Mouse (Mus musculus) lung, adult 10 weeks (tissue): ENCODE results near the gene Pitpnm1. TPM values are rescaled to one million over a fixed set of nuclear protein-coding genes. Genes with fewer than 3 reads are reported as not detected.

Experiments used
- polyA plus RNA-seq: library from polyadenylated mRNA; stranded (reverse); fragments of 350-450 nt; fragmentation: Illumina TruSeq; extraction: RNeasy Lipid Tissue Mini Kit (QIAGEN cat#74804); gene quantifications from one replicate; pipeline ENCODE4 v1.2.3, GENCODE M21; 2014; ENCODE audit warnings: low read depth, low replicate concordance; ENCODE audit not compliant: insufficient read depth

The Pitpnm1 gene
- polyA plus RNA-seq = 24.1 TPM

DNA sequence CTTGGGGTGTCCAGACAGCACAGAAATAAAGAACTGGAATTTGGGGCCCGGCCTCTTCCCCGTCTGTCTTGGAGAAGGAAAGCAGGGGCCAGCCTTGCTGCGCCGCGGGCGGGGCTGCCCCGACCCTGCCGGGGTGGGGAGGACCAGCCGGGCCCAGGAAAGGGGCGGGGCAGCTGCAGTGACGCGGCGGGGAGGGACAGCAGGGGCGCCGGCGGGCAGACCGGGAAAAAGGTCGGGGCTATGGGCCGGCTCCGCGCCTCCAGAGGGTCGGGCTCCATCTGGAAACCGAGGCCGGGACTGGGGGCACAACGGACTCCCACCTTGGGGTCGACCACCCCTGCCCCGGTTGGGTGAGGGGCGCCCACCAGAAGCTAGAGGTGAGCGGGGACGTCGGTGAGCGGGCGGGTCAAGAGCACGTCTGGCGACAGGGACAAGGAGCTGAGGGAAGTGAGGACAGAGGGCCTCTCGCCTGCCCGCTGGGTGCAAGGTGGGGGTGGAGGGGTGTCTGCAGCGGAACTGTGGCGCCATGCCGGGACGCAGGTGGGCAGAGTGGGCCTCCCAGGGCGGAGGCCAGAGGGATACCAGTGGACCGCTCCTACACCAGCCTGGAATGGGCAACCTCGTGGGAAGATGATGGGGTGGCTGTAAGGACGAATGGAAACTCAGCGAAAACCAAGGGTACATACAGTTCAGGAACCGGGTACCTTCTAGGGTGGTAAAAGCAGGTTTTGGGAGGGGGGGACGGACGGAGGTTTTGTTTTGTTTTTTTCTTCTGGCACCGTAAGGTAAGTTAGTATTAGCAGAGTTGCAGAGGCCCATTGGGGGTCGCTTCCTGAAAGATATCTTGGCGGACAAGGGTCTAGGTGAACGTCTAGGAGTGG, at the start of gene Pitpnm1:
Gene Pitpnm1 (plus strand): TSS at position 162 of the 881 bp plus-strand sequence.

DNA sequence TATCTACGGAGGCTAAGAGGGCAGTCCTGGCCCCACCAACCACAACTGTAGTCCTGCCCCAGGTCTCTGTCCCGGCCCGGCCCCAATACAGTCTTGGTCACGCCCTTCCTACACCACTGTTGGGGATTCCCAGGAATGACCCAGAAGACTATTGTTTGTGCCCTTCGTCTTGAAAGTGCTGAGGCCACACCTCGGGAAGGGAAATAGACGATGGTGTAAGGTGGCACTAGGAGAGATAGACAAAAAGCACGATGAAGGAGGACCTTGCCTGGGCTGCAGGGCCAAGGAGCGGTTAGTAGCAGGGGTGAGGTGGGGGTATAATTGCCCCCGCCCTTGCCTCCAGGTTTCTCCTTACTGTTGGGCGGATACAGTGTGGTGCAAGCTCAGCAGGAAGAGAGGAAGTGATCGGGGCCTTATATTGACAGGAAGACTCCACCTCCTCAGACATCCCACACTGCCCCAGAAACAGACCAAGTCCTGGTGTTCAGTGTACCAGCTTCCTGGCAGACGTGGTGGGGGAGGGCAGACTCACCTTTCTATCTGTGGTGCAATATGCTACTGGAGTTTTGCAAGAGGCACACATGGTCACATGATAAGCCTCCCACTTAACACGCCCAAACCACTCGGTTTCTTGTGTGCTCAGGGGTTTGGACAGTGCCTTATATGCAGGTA, 40.6 kb upstream of the Pitpnm1 start, which contains the start of gene Gstp3:
Gene Gstp3 (minus strand): TSS at position 501 of the 672 bp plus-strand sequence.

DNA sequence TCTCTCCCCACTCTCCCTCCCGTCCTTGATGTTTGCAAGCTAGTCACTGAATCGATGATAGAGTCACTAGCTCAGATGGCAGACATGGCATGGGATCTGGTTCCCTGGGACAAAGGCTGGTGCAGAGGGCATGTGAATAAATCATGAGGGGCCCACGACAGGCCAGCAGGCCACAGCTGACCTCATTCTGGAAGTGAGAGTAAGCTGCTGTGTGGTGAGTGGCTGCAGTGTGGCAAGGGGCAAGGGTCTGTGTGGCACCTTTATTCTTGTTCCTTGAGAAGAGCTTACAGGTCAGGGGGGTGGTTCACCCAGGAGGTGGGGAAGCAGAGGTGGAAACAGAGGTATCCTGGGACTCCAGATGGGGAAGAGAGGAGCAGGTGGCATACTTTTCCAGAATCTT, 18.4 kb upstream of the Pitpnm1 start, which contains the start of gene Cabp2:
Gene Cabp2 (plus strand): TSS at position 185 of the 400 bp plus-strand sequence.

DNA sequence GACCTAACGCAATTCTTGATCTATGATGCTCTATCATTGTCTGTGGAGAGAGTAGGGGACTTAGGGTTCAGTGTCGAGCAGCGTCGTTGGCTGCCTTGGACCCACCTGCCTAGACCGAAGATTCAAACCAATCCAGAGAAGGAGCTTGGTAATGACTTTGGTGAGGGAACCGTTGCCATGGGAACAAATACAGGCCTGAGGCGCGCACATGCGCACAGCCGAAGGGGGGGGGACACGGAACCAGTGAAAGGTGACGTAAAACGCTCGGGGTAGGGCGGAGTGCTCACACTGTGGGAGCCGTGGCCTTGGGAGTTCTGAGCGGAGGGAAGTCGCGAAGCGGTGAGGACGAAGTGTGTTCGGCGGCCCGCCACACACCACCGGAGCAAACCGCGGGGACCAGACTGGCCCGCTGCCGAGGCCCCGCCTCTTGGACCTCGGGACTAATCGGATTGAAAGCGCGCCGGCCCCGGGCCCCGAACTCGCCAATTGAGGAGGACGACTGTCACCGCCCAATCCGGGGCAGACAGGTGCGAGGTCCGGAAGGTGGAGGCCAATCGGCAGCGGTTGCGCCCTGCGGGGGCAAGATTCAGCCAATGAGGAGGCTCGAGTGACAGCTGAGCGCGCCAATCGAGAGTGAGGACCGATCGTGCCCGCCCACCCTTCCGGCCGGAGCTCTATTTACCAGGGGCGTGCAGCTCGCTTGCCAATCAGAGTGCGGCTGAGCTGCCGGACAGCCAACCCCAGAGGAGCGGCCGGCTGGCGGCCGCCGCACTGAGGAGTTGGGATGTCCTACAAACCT, 3.0 kb upstream of the Pitpnm1 start, which contains the start of gene Cdk2ap2:
Gene Cdk2ap2 (plus strand): TSS at position 541 of the 799 bp plus-strand sequence.

DNA sequence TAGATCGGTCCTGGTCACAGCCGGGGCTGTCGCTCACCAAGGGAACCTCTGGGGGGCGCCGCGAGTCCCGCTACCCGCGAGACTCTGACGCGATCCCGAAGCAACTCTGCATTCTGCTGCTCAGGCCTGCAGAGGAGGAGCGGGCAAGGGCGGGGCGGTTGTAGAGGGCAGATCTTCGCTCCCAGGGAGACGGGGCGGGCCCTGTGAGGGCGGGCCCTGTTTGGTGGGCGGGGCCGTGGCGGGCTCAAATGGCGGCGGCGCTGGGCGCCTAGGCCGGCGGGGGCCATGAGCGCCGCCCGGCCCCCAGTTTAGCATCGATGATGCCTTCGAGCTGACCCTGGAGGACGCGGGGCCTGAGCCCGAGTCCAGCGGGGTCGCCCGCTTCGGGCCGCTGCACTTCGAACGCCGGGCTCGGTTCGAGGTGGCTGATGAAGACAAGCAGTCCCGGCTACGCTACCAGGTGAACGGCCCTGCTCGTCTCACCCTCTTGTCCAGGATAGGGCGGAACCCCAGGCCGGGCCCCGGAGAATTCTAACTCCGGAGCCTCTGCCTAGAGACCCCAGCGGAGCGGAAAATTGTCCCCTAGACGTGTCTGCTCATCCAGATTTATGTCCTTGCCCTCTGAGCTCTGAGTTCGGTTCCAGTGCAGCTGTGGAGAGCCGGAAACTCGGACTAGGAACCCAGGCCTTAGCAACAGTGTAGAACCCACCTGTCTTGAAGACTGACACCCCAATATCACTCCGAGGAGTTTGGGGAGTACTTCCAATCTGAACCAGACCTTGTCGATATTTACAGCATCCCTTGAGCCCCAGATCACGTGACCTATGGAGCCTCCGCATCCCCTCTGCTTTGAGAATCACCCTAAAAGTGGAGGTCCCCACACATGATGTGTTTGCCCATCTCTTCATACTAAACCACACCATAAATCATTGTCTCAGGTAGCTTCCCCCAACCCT, 26.2 kb downstream of the Pitpnm1 start, which contains the start of gene Aip:
Gene Aip (minus strand): TSS at position 118 of the 956 bp plus-strand sequence.

DNA sequence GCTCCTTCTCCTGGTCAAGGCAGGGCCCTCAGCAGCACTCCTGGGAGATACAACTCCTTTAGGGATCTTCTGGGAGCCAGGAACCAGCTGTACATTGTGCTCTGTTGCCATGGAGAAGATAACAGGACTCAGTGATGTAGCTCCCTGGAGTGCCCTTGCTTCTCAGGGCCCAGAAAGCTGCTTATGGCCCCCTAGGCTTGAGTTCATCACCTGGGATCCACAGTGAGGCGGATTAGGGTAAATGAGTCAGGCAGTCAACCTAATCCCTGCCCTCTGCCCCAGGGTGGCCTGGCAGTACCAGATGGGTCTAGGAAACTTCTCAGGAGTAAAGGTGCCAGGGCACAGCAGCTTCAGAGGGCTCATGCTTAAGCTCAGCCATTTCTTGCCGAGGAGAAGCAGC, 39.6 kb downstream of the Pitpnm1 start, which contains the start of gene Gpr152:
Gene Gpr152 (plus strand): TSS at position 342 of the 400 bp plus-strand sequence.

DNA sequence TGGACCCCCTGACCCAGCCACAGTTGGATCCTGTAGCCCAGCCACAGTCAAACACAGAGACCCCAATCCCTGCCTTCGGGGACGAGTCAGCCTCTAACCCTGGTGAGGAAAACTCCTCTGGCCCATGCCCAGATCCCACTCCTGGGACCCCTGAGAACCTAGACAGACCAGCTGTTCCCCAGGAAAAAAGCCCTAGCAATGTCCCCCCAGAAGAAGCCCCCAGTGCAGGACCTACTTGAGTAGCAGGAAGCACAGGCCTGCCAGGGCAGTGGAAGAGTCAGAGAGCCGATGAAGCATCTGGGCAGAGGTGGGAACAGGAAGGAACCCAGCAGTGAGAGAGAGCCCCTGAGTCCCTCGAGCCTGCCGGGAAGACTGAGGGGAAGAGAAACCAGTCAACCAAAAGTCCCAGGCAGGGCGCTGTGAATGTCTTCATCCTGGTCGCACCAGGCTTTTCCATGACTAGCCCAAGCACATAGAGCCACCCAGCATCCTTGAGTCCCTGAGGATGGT, 44.0 kb downstream of the Pitpnm1 start, which contains the start of gene Cabp4:
Gene Cabp4 (minus strand): TSS at position 275 of the 510 bp plus-strand sequence.

DNA sequence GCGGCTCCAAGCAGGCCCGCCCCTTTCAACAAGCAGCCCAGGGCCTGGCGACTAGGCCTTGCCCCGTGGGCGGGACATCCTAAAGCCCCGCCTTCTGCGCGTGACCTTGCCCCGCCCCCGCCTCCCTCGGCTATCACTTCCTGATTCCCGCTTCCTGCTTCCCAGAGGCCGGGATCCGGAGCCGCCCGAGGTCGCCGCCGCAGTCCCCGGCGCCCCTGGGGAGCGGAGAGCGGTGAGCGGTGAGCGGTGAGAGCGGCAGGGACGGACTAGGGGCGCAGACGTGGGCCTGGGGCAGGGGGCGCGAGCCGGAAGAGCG, 48.7 kb downstream of the Pitpnm1 start, which contains the start of gene Coro1b:
Gene Coro1b (plus strand): TSS at position 129 of the 316 bp plus-strand sequence.

DNA sequence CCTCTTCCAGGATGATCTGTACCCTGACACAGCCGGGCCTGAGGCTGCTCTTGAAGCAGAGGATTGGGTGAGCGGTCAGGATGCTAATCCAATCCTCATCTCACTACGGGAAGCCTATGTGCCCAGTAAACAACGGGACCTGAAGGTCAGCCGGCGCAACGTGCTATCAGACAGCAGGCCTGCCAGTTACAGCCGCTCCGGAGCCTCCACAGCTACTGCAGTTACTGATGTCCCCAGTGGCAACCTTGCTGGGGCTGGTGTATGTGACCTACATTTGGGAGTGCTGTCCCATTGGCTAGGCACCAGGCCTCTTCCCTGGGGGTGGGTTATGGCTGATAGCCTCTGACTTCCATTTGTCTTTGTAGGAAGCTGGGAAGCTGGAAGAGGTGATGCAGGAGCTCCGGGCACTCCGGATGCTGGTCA, 53.4 kb downstream of the Pitpnm1 start, which contains the start of gene Ptprcap:
Gene Ptprcap (plus strand): TSS at position 373 of the 423 bp plus-strand sequence.

DNA sequence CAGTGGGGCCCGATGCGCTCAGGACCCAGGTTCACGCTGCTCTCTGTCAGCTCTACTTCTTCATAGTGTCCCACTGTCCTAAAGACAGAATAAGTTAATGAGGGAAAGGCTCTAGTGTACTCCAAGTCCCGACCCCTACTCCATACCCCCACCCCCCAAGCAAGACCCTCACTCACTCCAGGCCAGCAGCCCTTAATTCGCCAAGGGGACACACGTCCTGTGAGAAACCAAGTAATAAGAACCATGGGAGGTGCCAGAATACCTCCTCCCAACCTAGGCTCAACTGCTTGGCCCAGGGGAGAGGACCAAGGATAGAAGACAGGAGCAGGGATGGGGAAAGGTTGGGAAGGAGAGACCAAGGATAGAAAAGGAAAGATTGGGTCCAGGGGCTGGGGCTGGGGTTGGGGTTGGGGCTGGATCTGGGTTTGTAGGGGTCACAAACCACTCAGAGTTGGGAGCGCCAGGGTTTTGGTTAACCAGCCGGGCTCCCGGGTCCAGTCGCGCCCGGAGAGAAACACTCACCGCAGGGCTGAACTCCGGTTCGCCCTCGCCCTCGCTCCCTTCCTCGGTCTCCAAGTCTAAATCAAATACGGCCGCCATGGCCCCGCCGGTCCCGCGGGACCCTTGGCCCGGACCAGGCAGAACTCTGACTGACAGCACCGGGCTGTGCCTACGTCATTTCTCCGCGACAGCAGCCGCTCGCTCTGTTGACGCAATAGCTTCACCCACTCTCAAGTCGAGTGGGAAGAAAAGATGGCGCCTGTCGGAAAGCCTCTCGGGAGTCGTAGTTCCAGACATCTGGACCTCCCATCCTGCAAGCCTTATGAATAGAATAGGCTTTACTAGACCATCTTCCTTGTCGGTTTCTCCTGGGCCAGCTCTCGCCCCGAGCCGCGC, 63.1 kb downstream of the Pitpnm1 start, which contains the start of gene Rps6kb2:
Gene Rps6kb2 (minus strand): TSS at position 709 of the 897 bp plus-strand sequence.

Other genes with a start within 250 kb of the Pitpnm1 start
- gene Chka, start 248.2 kb upstream of the Pitpnm1 start, polyA plus RNA-seq = 34.0 TPM
- 35.0 TPM for gene Tcirg1, start 192.9 kb upstream of the Pitpnm1 start, polyA plus RNA-seq
- gene Ndufs8, start 187.2 kb upstream of the Pitpnm1 start, polyA plus RNA-seq = 140 TPM
- gene Aldh3b1, start 170.2 kb upstream of the Pitpnm1 start, polyA plus RNA-seq = 53.6 TPM
- gene Unc93b1, start 164.8 kb upstream of the Pitpnm1 start, polyA plus RNA-seq = 56.9 TPM
- gene Aldh3b3, start 141.4 kb upstream of the Pitpnm1 start, polyA plus RNA-seq = 0.20 TPM
- gene Aldh3b2, start 127.7 kb upstream of the Pitpnm1 start, polyA plus RNA-seq = 0.83 TPM
- 10.1 TPM for gene Acy3, start 113.4 kb upstream of the Pitpnm1 start, polyA plus RNA-seq
- not detected for gene Tbx10, start 107.2 kb upstream of the Pitpnm1 start, polyA plus RNA-seq
- gene Nudt8, start 99.4 kb upstream of the Pitpnm1 start, polyA plus RNA-seq = 19.1 TPM
- 0.23 TPM for gene Gm49405, start 99.4 kb upstream of the Pitpnm1 start, polyA plus RNA-seq
- gene Doc2g, start 96.7 kb upstream of the Pitpnm1 start, polyA plus RNA-seq = 4.9 TPM
- 85.5 TPM for gene Ndufv1, start 87.2 kb upstream of the Pitpnm1 start, polyA plus RNA-seq
- gene Gstp1, start 62.0 kb upstream of the Pitpnm1 start, polyA plus RNA-seq = 401 TPM
- gene Gstp2, start 54.0 kb upstream of the Pitpnm1 start, polyA plus RNA-seq = 28.2 TPM
- 10.6 TPM for gene Gstp3, start 40.4 kb upstream of the Pitpnm1 start, polyA plus RNA-seq
- gene Cabp2, start 18.4 kb upstream of the Pitpnm1 start, polyA plus RNA-seq = 0.93 TPM
- 128 TPM for gene Cdk2ap2, start 2.8 kb upstream of the Pitpnm1 start, polyA plus RNA-seq
- 110 TPM for gene Aip, start 25.9 kb downstream of the Pitpnm1 start, polyA plus RNA-seq
- not detected for gene Gpr152, start 39.8 kb downstream of the Pitpnm1 start, polyA plus RNA-seq
- not detected for gene Cabp4, start 44.0 kb downstream of the Pitpnm1 start, polyA plus RNA-seq
- gene Coro1b, start 48.6 kb downstream of the Pitpnm1 start, polyA plus RNA-seq = 121 TPM
- gene Ptprcap, start 53.6 kb downstream of the Pitpnm1 start, polyA plus RNA-seq = 41.4 TPM
- 19.1 TPM for gene Rps6kb2, start 63.4 kb downstream of the Pitpnm1 start, polyA plus RNA-seq
- 2.5 TPM for gene Carns1, start 75.5 kb downstream of the Pitpnm1 start, polyA plus RNA-seq
- gene Tbc1d10c, start 91.3 kb downstream of the Pitpnm1 start, polyA plus RNA-seq = 22.1 TPM
- 290 TPM for gene Ppp1ca, start 92.1 kb downstream of the Pitpnm1 start, polyA plus RNA-seq
- 12.4 TPM for gene Rad9a, start 101.7 kb downstream of the Pitpnm1 start, polyA plus RNA-seq
- gene Clcf1, start 114.2 kb downstream of the Pitpnm1 start, polyA plus RNA-seq = 7.9 TPM
- gene AC109138.7, start 114.4 kb downstream of the Pitpnm1 start, polyA plus RNA-seq = not detected
- 52.0 TPM for gene Pold4, start 131.9 kb downstream of the Pitpnm1 start, polyA plus RNA-seq
- 12.9 TPM for gene Ssh3, start 169.2 kb downstream of the Pitpnm1 start, polyA plus RNA-seq
- gene Ankrd13d, start 183.1 kb downstream of the Pitpnm1 start, polyA plus RNA-seq = 2.9 TPM
- 57.2 TPM for gene Grk2, start 206.2 kb downstream of the Pitpnm1 start, polyA plus RNA-seq